Mouse (Mus musculus): Measurements from ENCODE around the gene Triobp. TPM values are rescaled to one million over a fixed set of nuclear protein-coding genes. Genes with fewer than 3 reads are reported as not detected.

Gene Triobp
- polyA plus RNA-seq, 1 experiment from 2014 or later = 12.9 TPM

DNA sequence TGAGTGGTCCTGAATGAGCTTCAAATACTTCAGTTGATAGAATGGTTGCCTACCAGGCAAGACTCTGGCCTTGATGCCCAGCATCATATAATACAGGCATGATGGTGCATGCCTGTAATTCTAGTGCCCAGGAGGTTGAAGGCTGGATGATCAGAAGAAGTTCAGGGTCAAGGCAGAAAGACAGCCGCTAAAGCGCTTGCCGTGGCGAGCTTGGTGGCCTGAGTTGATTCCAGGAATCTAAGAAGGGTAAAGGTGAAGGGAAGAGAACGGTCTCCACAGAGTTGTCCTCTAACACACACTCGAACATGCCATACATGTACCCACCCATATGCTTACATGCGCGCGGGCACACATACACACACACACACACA is 42.6 kb downstream of the Triobp start:
- peaks cover 77% of the 10 kb centered on the region for H3K36me3 ChIP-seq
- no peak overlapping the region for H3K4me3 ChIP-seq (replicated peaks)
- no peaks in the 10 kb centered on the region for H3K27me3 ChIP-seq
- 84% methylated on average over 9 of the region's 9 CpGs for WGBS (ENCODE audit: insufficient replicate concordance)
- no peaks in the 10 kb centered on the region for H3K9me3 ChIP-seq (replicated peaks)
- ATAC-seq (ENCODE audit: low read depth) (no peak), DNase-seq (no peak)
- H3K27ac ChIP-seq = no peak overlapping the region
- no peak overlapping the region for H3K4me2 ChIP-seq
- no peak overlapping the region for H3K9ac ChIP-seq
- peaks cover 21% of the 10 kb centered on the region for H3K4me1 ChIP-seq (replicated peaks)

DNA sequence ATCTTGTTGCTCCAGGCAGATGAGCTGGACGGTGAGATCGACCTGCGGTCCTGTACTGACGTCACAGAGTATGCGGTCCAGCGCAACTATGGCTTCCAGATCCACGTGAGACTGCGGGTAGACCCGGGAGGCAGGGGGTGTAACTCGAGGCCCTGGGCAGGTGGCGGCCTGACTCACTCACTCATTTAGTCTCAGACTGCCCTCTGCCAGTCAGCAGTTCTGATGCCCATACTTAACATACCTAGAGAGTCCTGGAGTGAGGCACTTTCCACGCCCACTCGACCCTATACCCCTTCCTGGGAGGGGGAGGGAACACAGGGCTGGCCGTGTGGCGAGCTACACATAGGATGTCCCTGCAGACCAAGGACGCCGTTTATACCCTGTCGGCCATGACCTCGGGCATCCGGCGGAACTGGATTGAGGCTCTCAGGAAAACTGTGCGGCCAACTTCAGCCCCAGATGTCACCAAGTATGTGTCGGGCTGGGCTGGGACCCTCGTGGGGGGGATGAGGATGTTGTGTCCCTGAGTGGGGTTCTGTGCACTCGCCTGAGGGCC is 43.5 kb downstream of the Triobp start:
- Histone ChIP-seq H3K27me3 (no peaks in the 10 kb centered on the region), H3K4me3 (replicated peaks) (no peak overlapping the region), H3K9me3 (replicated peaks) (no peaks in the 10 kb centered on the region), H3K36me3 (peaks cover 84% of the 10 kb centered on the region), H3K4me1 (replicated peaks) (peaks cover 18% of the 10 kb centered on the region), H3K9ac (no peak overlapping the region), H3K4me2 (no peak overlapping the region), H3K27ac (no peak overlapping the region)
- ATAC-seq (ENCODE audit: low read depth) (no peak), DNase-seq (no peak)
- WGBS (ENCODE audit: insufficient replicate concordance) = 91% methylated on average over 25 of the region's 25 CpGs

DNA sequence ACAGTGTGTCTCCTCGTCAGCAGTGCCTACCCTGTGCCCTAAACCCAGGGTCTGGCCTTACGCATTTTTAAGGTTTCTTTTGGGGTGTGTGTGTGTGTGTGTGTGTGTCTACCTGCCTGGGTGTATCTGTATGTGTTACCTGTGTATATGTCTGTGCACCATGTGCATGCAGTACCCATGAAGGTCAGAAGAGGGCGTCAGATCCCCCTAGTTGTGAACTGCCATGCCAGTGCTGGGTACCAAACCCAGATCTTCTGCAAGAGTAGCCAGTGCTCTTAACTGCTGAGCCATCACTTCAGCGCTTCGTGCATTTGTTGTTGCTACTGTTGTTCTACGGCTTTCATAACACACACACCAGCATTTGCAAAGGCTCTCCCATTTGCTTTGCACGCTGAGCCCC is 44.7 kb downstream of the Triobp start:
- H3K4me3 ChIP-seq (replicated peaks) = no peak overlapping the region
- peaks cover 15% of the 10 kb centered on the region for H3K4me1 ChIP-seq (replicated peaks)
- no peak overlapping the region for H3K4me2 ChIP-seq
- H3K27ac ChIP-seq = no peak overlapping the region
- no peak for ATAC-seq (ENCODE audit: low read depth)
- no peak overlapping the region for H3K9ac ChIP-seq
- H3K27me3 ChIP-seq = no peaks in the 10 kb centered on the region
- H3K36me3 ChIP-seq = peaks cover 86% of the 10 kb centered on the region
- H3K9me3 ChIP-seq (replicated peaks) = no peaks in the 10 kb centered on the region
- DNase-seq = no peak
- WGBS (ENCODE audit: insufficient replicate concordance) = 85% methylated on average over 7 of the region's 7 CpGs

DNA sequence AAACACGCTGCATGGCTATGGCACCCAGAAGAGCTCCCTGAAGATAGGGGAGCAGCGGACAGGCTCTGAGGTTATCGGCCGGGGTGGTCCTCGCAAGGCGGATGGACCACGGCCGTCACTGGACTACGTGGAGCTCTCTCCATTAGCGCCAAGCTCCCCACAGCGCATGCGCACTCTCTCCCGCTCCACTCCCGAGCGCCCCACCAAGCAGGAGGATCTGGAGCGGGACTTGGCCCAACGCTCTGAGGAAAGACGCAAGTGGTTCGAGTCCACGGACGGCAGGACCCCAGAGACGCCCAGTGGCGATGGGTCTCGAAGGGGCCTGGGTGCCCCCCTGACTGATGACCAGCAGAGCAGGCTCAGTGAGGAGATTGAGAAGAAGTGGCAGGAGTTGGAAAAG is 45.4 kb downstream of the Triobp start:
- WGBS (ENCODE audit: insufficient replicate concordance) = 95% methylated on average over 24 of the region's 24 CpGs
- H3K9ac ChIP-seq = no peak overlapping the region
- peaks cover 84% of the 10 kb centered on the region for H3K36me3 ChIP-seq
- H3K27me3 ChIP-seq = no peaks in the 10 kb centered on the region
- DNase-seq = no peak
- H3K4me1 ChIP-seq (replicated peaks) = peaks cover 15% of the 10 kb centered on the region
- ATAC-seq (ENCODE audit: low read depth) = no peak
- no peak overlapping the region for H3K4me3 ChIP-seq (replicated peaks)
- no peak overlapping the region for H3K27ac ChIP-seq
- H3K9me3 ChIP-seq (replicated peaks) = no peaks in the 10 kb centered on the region
- H3K4me2 ChIP-seq = no peak overlapping the region

DNA sequence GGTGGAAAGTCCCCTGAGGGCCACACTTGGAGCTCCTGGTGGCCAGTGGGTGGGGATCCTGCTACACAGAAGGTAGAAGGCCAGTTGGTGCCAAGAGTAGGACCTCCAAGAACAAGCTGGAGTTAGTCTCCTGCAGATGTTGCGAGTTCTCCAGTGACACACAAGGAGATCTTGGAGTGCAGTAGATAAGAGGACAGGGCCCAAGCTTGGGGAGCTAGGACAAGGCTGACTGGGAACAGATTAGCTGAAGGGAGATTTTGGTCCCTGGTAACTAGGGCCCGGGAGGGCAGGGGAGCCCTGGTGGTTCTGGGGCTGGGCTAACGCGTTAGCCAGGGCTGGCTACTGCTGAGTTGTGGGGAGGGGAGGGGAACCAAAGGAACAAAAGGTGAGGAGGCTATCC is 48.4 kb downstream of the Triobp start:
- no peaks in the 10 kb centered on the region for H3K9me3 ChIP-seq (replicated peaks)
- peaks cover 15% of the 10 kb centered on the region for H3K4me1 ChIP-seq (replicated peaks)
- no peak overlapping the region for H3K9ac ChIP-seq
- ATAC-seq (ENCODE audit: low read depth) (peak; percentile 54), DNase-seq (no peak)
- H3K4me3 ChIP-seq (replicated peaks) = no peak overlapping the region
- H3K27ac ChIP-seq = no peak overlapping the region
- H3K36me3 ChIP-seq = peaks cover 69% of the 10 kb centered on the region
- 44% methylated on average over 4 of the region's 4 CpGs for WGBS (ENCODE audit: insufficient replicate concordance)
- no peaks in the 10 kb centered on the region for H3K27me3 ChIP-seq
- H3K4me2 ChIP-seq = no peak overlapping the region

DNA sequence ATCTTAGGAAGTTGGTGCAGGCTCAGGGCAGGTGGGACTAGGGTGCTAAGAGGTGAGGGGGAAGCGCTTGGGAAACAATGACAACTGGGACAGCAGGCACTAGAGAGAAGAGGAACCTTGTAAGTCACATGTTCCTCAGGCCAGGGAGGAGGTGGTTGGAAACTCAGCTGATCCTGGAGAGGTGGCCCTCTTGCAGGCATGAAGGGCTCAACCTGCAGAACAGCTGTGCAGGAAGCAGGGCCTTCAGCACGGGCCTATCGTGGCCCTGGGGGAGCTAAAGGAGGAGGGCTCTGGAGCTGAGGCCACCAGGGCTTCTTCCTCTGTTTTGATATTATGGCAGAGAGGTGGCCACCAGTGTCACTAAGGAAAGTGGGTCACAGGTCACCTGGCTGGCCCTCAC is 49.1 kb downstream of the Triobp start:
- H3K9ac ChIP-seq = no peak overlapping the region
- H3K27ac ChIP-seq = no peak overlapping the region; the same call in 1 of the 2 replicates
- no peak overlapping the region for H3K4me3 ChIP-seq (replicated peaks)
- DNase-seq (no peak), ATAC-seq (ENCODE audit: low read depth) (no peak)
- 60% methylated on average over 3 of the region's 3 CpGs for WGBS (ENCODE audit: insufficient replicate concordance)
- H3K9me3 ChIP-seq (replicated peaks) = no peaks in the 10 kb centered on the region
- H3K4me1 ChIP-seq (replicated peaks) = peaks cover 15% of the 10 kb centered on the region
- H3K36me3 ChIP-seq = peaks cover 68% of the 10 kb centered on the region
- H3K4me2 ChIP-seq = no peak overlapping the region
- no peaks in the 10 kb centered on the region for H3K27me3 ChIP-seq

DNA sequence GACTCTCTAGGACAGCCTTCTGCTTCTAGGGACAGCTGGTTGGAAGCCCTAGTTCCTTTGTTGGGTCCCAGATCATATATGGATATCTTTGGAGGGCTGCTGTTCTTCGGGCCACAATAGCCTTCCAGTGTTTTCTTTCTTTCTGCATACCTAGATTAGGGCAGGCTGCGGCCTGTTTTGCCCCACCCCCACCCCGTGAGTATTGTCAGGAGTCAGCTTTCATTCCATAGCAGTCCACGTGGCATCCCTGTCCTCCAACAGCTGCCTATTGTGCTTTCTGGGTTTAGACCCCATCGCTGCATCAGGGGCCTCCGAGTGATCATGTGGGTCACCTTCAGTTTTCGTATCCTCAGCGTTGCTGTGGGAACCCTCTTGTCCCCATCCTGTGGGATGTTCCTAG is 50.8 kb downstream of the Triobp start:
- peaks cover 68% of the 10 kb centered on the region for H3K36me3 ChIP-seq
- H3K4me3 ChIP-seq (replicated peaks) = no peak overlapping the region
- no peak overlapping the region for H3K9ac ChIP-seq
- DNase-seq = no peak
- no peak for ATAC-seq (ENCODE audit: low read depth)
- no peak overlapping the region for H3K27ac ChIP-seq
- 74% methylated on average over 8 of the region's 8 CpGs for WGBS (ENCODE audit: insufficient replicate concordance)
- H3K4me2 ChIP-seq = no peak overlapping the region
- peaks cover 20% of the 10 kb centered on the region for H3K4me1 ChIP-seq (replicated peaks)
- H3K27me3 ChIP-seq = no peaks in the 10 kb centered on the region
- H3K9me3 ChIP-seq (replicated peaks) = no peaks in the 10 kb centered on the region

DNA sequence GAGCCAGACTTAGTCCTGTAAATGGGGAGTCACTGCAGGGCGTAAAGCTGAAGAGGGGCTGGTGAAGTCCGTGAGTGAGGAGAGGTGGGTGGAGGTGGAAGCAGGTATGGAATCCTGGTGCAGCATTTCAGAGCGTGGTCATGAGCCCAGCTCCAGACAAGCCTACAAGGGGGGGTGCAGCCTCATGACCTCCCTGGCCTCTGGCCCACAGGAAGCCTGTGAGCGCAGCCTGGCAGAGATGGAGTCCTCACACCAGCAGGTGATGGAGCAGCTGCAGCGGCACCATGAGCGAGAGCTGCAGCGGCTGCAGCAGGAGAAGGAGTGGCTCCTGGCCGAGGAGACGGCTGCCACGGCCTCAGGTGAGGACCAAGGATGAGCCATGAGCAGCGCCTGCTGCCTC is 52.1 kb downstream of the Triobp start:
- no peaks in the 10 kb centered on the region for H3K27me3 ChIP-seq
- no peak for DNase-seq
- no peak overlapping the region for H3K4me3 ChIP-seq (replicated peaks)
- peaks cover 20% of the 10 kb centered on the region for H3K4me1 ChIP-seq (replicated peaks)
- H3K9ac ChIP-seq = no peak overlapping the region
- ATAC-seq (ENCODE audit: low read depth) = no peak
- no peaks in the 10 kb centered on the region for H3K9me3 ChIP-seq (replicated peaks)
- H3K4me2 ChIP-seq = no peak overlapping the region
- 83% methylated on average over 11 of the region's 11 CpGs for WGBS (ENCODE audit: insufficient replicate concordance)
- peaks cover 68% of the 10 kb centered on the region for H3K36me3 ChIP-seq
- no peak overlapping the region for H3K27ac ChIP-seq

DNA sequence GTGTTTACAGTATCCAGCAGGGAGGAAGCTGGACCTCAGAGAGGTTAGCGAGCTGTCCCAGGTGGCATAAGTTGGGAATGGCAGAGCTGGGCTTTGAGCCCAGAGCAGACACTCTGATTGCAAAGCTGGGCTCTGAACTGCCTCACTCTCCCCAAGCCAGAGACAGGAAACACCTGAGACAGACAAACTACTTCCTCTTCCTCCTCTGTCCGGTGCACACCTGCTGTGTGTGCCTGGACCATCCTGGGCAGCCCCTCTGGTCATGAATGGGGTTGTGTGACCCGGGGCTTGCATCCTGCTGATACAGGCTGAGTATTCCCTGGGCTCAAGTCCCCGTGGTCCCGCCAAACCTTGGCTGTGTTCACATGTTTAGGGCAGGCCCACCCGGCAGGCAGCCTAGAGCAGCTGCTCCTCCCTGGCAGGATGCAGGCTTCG is 52.9 kb downstream of the Triobp start:
- DNase-seq = no peak
- no peaks in the 10 kb centered on the region for H3K27me3 ChIP-seq
- H3K9ac ChIP-seq = no peak overlapping the region
- no peak overlapping the region for H3K27ac ChIP-seq
- H3K9me3 ChIP-seq (replicated peaks) = no peaks in the 10 kb centered on the region
- H3K36me3 ChIP-seq = peaks cover 68% of the 10 kb centered on the region
- WGBS (ENCODE audit: insufficient replicate concordance) = 72% methylated on average over 7 of the region's 7 CpGs
- no peak overlapping the region for H3K4me3 ChIP-seq (replicated peaks)
- no peak for ATAC-seq (ENCODE audit: low read depth)
- H3K4me1 ChIP-seq (replicated peaks) = peaks cover 20% of the 10 kb centered on the region
- no peak overlapping the region for H3K4me2 ChIP-seq

DNA sequence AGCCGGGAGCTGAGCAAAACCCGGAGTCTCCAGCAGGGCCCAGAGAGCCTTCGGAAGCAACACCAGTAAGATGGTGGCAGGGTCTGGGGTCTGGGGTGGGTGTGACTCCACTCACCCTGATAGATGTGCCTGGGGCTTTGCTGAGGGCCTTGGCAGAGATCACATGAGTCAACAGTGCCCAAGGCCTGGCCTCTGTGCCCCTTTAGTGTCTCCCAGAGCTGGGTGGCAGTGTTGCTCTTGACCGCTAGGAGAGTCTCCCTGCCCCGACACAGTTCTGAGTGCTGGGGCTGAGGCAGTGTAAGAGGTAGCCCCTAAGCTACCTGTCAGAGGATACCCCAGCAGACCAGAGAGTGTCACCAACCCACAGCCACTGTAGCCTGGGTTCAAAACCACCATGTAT is 54.0 kb downstream of the Triobp start:
- H3K9me3 ChIP-seq (replicated peaks) = no peaks in the 10 kb centered on the region
- ATAC-seq (ENCODE audit: low read depth) = no peak
- no peak overlapping the region for H3K27ac ChIP-seq
- H3K27me3 ChIP-seq = no peaks in the 10 kb centered on the region
- H3K4me1 ChIP-seq (replicated peaks) = peaks cover 8% of the 10 kb centered on the region
- peaks cover 70% of the 10 kb centered on the region for H3K36me3 ChIP-seq
- 92% methylated on average over 5 of the region's 5 CpGs for WGBS (ENCODE audit: insufficient replicate concordance)
- DNase-seq = no peak
- H3K9ac ChIP-seq = no peak overlapping the region
- no peak overlapping the region for H3K4me3 ChIP-seq (replicated peaks)
- H3K4me2 ChIP-seq = no peak overlapping the region

DNA sequence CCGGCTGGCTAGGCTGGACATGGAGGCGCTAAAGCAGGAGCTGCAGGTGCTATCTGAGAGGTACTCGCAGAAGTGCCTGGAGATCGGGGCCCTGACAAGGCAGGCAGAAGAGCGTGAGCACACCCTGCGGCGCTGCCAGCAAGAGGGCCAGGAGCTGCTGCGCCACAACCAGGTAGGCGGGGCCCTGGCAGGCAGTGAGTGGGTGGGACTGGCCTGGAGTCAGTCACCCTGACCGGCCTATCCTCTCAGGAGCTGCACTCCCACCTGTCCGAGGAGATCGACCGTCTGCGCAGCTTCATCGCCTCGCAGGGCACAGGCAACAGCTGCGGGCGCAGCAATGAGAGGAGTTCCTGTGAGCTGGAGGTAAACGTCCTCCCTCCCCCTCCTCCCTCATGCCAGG is 54.5 kb downstream of the Triobp start:
- 69% methylated on average over 19 of the region's 19 CpGs for WGBS (ENCODE audit: insufficient replicate concordance)
- DNase-seq = no peak
- no peak overlapping the region for H3K9ac ChIP-seq
- peaks cover 6% of the 10 kb centered on the region for H3K4me1 ChIP-seq (replicated peaks)
- no peak overlapping the region for H3K4me3 ChIP-seq (replicated peaks)
- H3K27me3 ChIP-seq = no peaks in the 10 kb centered on the region
- H3K4me2 ChIP-seq = no peak overlapping the region
- H3K27ac ChIP-seq = no peak overlapping the region
- H3K36me3 ChIP-seq = peaks cover 70% of the 10 kb centered on the region
- no peaks in the 10 kb centered on the region for H3K9me3 ChIP-seq (replicated peaks)
- no peak for ATAC-seq (ENCODE audit: low read depth)

DNA sequence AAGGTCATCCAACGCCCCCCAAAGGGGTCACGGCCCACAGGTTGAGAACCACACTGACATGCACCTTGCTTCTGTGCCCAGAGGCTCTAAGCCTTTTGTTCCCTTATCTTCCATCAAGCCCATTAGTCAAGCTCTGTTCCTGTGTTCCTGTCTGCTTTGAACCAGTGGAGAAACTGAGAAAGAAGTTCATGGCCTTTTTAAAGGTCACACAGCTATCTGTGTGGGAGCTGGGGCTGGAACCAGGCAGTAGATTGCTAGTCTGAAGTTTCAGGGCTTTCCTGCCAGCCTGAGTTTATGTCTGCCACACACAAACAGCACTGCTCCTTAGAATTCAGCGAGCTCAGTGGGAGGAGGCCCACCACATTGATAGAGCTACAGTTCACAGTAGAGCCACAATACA is 55.6 kb downstream of the Triobp start:
- Histone ChIP-seq H3K9me3 (replicated peaks) (no peaks in the 10 kb centered on the region), H3K36me3 (peaks cover 73% of the 10 kb centered on the region), H3K4me3 (replicated peaks) (no peak overlapping the region), H3K27ac (no peak overlapping the region), H3K27me3 (no peaks in the 10 kb centered on the region), H3K4me2 (no peak overlapping the region), H3K9ac (no peak overlapping the region), H3K4me1 (replicated peaks) (peaks cover 6% of the 10 kb centered on the region)
- no peak for ATAC-seq (ENCODE audit: low read depth)
- DNase-seq = no peak
- 71% methylated on average over 3 of the region's 3 CpGs for WGBS (ENCODE audit: insufficient replicate concordance)
